Mouse (Mus musculus): ENCODE measurements around the gene Olfr1049.
"Not testable (repeated sequence)": the region's sequence is repeated elsewhere in the genome, so short reads cannot be mapped to it uniquely, and the experiment has no call there.

The Olfr1049 gene

DNA sequence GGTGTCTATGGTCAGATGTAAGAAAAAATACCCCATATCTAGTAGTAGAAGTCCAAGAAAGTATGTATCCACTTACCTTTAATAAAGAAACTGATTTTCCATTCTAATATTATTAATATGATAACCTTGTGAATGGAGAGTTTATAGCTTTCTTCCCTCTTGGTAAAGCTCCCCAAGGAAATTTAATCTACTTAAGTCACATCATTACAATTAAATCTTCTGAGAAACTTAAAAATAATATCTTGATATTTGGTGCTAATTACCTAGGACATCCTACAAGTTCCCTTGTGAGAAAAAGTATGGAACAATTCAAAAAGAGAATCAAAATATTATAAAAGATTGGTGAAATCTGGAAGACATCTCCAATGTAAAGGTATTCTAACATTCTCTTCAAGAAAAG, at the start of gene Olfr1049:
Olfr1049 (minus strand) TSS at position 101 of the 400 bp plus-strand sequence.
- in situ Hi-C loops (cut with MboI; ENCODE audit: unreplicated experiment in 2 of 2): not testable (repeated sequence)

DNA sequence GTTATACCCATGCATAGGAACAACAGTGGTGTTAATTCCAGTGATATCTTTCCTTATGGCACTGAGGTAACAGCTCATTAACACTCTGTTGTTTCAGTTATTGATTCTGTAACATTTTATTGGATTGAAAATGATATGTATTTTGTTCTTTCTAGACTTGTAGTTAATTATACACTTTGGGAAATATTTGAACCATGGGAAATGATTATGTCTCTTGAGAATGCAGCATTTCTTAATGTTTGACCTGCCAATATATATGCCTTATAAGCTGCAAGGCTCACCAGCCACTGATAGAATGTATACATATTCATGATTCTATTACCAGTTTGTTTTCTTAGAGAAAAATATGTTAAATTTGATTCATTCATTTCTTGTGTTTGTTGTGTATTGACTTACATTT, 34.0 kb upstream of the Olfr1049 start, which contains the start of gene Olfr1052:
Olfr1052 (plus strand) TSS at position 301 of the 400 bp plus-strand sequence.
- in situ Hi-C loops (cut with MboI; ENCODE audit: unreplicated experiment in 2 of 2): no loop called here

DNA sequence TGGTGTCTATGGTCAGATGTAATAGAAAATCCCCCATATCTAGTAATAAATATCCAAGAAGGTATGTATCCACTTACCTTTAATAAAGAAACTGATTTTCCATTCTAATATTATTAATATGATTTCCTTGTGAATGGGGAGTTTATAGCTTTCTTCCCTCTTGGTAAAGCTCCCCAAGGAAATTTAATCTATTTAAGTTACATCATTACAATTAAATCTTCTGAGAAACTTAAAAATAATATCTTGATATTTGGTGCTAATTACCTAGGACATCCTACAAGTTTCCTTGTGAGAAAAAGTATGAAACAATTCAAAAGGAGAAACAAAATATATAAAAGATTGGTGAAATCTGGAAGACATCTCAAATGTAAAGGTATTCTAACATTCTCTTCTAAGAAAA, 20.9 kb upstream of the Olfr1049 start, which contains the start of gene Olfr1051:
Olfr1051 (minus strand) TSS at position 101 of the 400 bp plus-strand sequence.
- in situ Hi-C loops (cut with MboI; ENCODE audit: unreplicated experiment in 2 of 2): not testable (repeated sequence)

DNA sequence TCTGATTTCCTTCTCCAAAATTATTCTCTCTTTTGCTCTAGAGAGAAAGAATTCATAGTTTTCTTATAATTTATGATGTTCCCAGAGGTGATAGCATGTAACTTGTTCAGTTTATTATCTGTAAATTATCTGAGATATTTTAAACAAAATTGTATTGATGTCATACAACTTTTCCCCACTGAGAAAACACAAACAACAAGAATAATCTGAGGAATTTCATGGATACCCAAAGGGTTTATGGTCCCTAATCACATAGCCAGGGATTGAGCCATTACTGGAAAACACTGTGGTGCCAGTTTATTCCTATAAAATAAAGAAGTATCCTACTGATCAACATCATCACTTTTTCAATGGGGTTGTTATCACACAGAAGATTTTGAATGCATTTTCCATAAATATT, 17.9 kb downstream of the Olfr1049 start, which contains the start of gene Olfr1048:
Olfr1048 (minus strand) TSS at position 101 of the 400 bp plus-strand sequence.
- in situ Hi-C loops (cut with MboI; ENCODE audit: unreplicated experiment in 2 of 2): no loop called here

DNA sequence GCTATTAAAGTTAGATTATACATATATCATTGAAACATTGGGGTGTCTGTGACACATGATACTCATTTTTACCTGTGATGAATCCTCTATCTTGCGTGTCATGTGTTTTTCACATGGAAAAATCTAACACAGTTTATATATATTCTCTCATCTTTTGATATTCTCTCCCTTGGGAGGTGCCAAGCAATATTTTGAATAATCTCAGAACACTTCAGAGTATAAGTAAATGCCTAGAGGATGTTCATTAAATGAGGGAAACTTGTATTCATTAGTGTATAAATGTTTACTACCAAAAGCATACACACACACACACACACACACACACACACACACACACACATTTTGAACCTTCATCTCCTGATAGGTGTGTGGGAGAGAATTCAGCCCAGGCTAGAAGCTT, 26.8 kb downstream of the Olfr1049 start, which contains the start of gene Olfr1047:
Olfr1047 (minus strand) TSS at position 101 of the 400 bp plus-strand sequence.
- in situ Hi-C loops (cut with MboI; ENCODE audit: unreplicated experiment in 2 of 2): no loop called here

DNA sequence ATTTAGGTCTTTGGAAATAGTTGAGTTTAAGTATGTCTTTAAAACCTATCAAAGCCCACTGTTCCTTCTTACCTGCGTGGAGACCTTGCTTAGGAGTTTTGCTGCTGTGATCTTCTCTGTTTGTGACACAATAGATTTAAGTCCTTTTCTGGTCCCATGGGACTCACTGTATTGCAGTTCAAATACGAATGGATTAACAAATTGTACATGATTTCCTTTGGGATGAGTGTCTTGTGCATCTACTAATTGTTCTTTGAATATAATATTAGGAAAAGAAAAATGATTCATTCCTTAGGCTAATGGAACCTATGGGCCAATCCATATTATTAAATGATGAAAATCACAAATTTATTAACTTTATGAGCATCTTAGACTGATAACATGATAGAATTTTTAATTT, 38.9 kb downstream of the Olfr1049 start, which contains the start of gene Olfr1046:
Olfr1046 (minus strand) TSS at position 101 of the 400 bp plus-strand sequence.
- in situ Hi-C loops (cut with MboI; ENCODE audit: unreplicated experiment in 2 of 2): no loop called here
